Mouse (Mus musculus) lung, postnatal 0 days (tissue): ENCODE data around the gene Chst7.

ENCODE experiments used
- CTCF ChIP-seq: IDR thresholded peaks from 2 replicates; pipeline ENCODE4 v1.5.1; 2016; ENCODE audit warnings: antibody characterized with exemption, mild to moderate bottlenecking
- EP300 ChIP-seq: IDR thresholded peaks from 2 replicates; pipeline ENCODE4 v1.6.1; 2016; ENCODE audit warnings: antibody characterized with exemption, mild to moderate bottlenecking, control low read depth

DNA sequence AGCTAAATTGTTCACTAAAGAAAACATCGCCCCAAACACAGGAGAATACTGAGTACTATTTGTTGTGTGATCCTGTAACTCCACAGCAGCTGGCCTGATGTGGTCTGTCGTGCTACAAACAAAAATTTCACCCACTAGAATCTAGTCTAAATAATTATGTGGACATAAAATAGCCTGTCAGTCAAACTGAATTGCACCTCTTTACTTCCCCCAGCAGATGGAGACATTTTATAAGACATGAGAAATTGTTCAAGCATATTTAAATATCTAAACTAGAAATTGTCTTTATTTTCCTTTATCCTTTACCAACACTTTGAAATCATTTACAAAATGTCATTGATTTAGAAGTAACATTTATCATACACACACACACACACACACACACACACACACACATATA is 38.4 kb upstream of the Chst7 start:
- TF ChIP-seq EP300 = no peak
- peak; percentile 59 for TF ChIP-seq CTCF
